Mouse (Mus musculus): ENCODE measurements around the gene Actc1. TPM values are rescaled to one million over a fixed set of nuclear protein-coding genes. Genes with fewer than 3 reads are reported as not detected.

Gene Actc1
- 0.51 and 0.97 TPM in 2 replicates for polyA plus RNA-seq (2015; fragmentation: Nextera tagmentation; extraction: Ambion mirVana)

GRCm38 (mm10) chr2:114052696-114053598, at the start of gene Actc1:
Gene Actc1, minus strand, starts transcription at chr2:114053548.
- Histone ChIP-seq H3K27ac (ENCODE audit: low read length) (no peak within 1 kb of the TSS), H3K4me3 (ENCODE audit: low read depth, low read length) (no peak within 1 kb of the TSS), H3K4me1 (ENCODE audit: control insufficient read depth, insufficient read depth, low read length) (no peaks in the 10 kb centered on the region), H3K27me3 (ENCODE audit: control insufficient read depth, insufficient read depth, low read depth, low read length) (no peaks in the 10 kb centered on the region), H3K4me2 (ENCODE audit: low read length) (no peak within 1 kb of the TSS), H3K9ac (ENCODE audit: low read depth, low read length) (no peak within 1 kb of the TSS), H3K9me3 (replicated peaks; ENCODE audit: control insufficient read depth, low read length, poor library complexity, severe bottlenecking) (no peaks in the 10 kb centered on the region), H3K36me3 (ENCODE audit: control insufficient read depth, insufficient read depth, low read length) (no peaks in the 10 kb centered on the region)
- WGBS, result 46% methylated on average over 14 of the region's 14 CpGs
- no peak for ATAC-seq

- H3K27ac ChIP-seq (ENCODE audit: low read length), result no peak overlapping the region
- H3K4me3 ChIP-seq (ENCODE audit: low read depth, low read length), result no peak overlapping the region
- H3K9me3 ChIP-seq (replicated peaks; ENCODE audit: control insufficient read depth, low read length, poor library complexity, severe bottlenecking), result no peaks in the 10 kb centered on the region
- H3K9ac ChIP-seq (ENCODE audit: low read depth, low read length), result no peak overlapping the region
- H3K4me2 ChIP-seq (ENCODE audit: low read length), result no peak overlapping the region
- WGBS, result 92% methylated on average over 3 of the region's 3 CpGs
- ATAC-seq, result no peak
- peaks cover 26% of the 10 kb centered on the region for H3K36me3 ChIP-seq (ENCODE audit: control insufficient read depth, insufficient read depth, low read length)
- no peaks in the 10 kb centered on the region for H3K4me1 ChIP-seq (ENCODE audit: control insufficient read depth, insufficient read depth, low read length)
- no peaks in the 10 kb centered on the region for H3K27me3 ChIP-seq (ENCODE audit: control insufficient read depth, insufficient read depth, low read depth, low read length)
Observed at GRCm38 (mm10) chr2:114102471-114102870, 49.1 kb upstream of the Actc1 start.

- ATAC-seq, result no peak
- no peak overlapping the region for H3K9ac ChIP-seq (ENCODE audit: low read depth, low read length)
- no peak overlapping the region for H3K27ac ChIP-seq (ENCODE audit: low read length)
- H3K9me3 ChIP-seq (replicated peaks; ENCODE audit: control insufficient read depth, low read length, poor library complexity, severe bottlenecking), result no peaks in the 10 kb centered on the region
- peaks cover 26% of the 10 kb centered on the region for H3K36me3 ChIP-seq (ENCODE audit: control insufficient read depth, insufficient read depth, low read length)
- H3K27me3 ChIP-seq (ENCODE audit: control insufficient read depth, insufficient read depth, low read depth, low read length), result no peaks in the 10 kb centered on the region
- H3K4me2 ChIP-seq (ENCODE audit: low read length), result no peak overlapping the region
- H3K4me3 ChIP-seq (ENCODE audit: low read depth, low read length), result no peak overlapping the region
- 95% methylated on average over 9 of the region's 9 CpGs for WGBS
- H3K4me1 ChIP-seq (ENCODE audit: control insufficient read depth, insufficient read depth, low read length), result no peaks in the 10 kb centered on the region
Observed at GRCm38 (mm10) chr2:114100834-114101233, 47.5 kb upstream of the Actc1 start.

- Histone ChIP-seq H3K4me3 (ENCODE audit: low read depth, low read length) (no peak overlapping the region), H3K36me3 (ENCODE audit: control insufficient read depth, insufficient read depth, low read length) (peaks cover 19% of the 10 kb centered on the region)
- WGBS, result 88% methylated on average over 3 of the region's 3 CpGs
Observed at GRCm38 (mm10) chr2:114099816-114100215, 46.5 kb upstream of the Actc1 start.

GRCm38 (mm10) chr2:114099109-114099508, 45.8 kb upstream of the Actc1 start:
- Histone ChIP-seq H3K4me1 (ENCODE audit: control insufficient read depth, insufficient read depth, low read length) (no peaks in the 10 kb centered on the region), H3K27me3 (ENCODE audit: control insufficient read depth, insufficient read depth, low read depth, low read length) (no peaks in the 10 kb centered on the region), H3K4me3 (ENCODE audit: low read depth, low read length) (no peak overlapping the region), H3K36me3 (ENCODE audit: control insufficient read depth, insufficient read depth, low read length) (peaks cover 15% of the 10 kb centered on the region; the same call in 1 of the 2 replicates), H3K9me3 (replicated peaks; ENCODE audit: control insufficient read depth, low read length, poor library complexity, severe bottlenecking) (no peaks in the 10 kb centered on the region), H3K27ac (ENCODE audit: low read length) (no peak overlapping the region), H3K4me2 (ENCODE audit: low read length) (no peak overlapping the region), H3K9ac (ENCODE audit: low read depth, low read length) (no peak overlapping the region)
- 94% methylated on average over 5 of the region's 5 CpGs for WGBS
- no peak for ATAC-seq

More at GRCm38 (mm10) chr2:114099816-114100215, 46.5 kb upstream of the Actc1 start:
- Histone ChIP-seq H3K4me1 (ENCODE audit: control insufficient read depth, insufficient read depth, low read length) (no peaks in the 10 kb centered on the region), H3K27ac (ENCODE audit: low read length) (no peak overlapping the region), H3K9me3 (replicated peaks; ENCODE audit: control insufficient read depth, low read length, poor library complexity, severe bottlenecking) (no peaks in the 10 kb centered on the region), H3K9ac (ENCODE audit: low read depth, low read length) (no peak overlapping the region), H3K27me3 (ENCODE audit: control insufficient read depth, insufficient read depth, low read depth, low read length) (no peaks in the 10 kb centered on the region), H3K4me2 (ENCODE audit: low read length) (no peak overlapping the region)
- no peak for ATAC-seq

GRCm38 (mm10) chr2:114097627-114098026, 44.3 kb upstream of the Actc1 start:
- 96% methylated on average over 4 of the region's 4 CpGs for WGBS
- Histone ChIP-seq H3K4me1 (ENCODE audit: control insufficient read depth, insufficient read depth, low read length) (no peaks in the 10 kb centered on the region), H3K4me3 (ENCODE audit: low read depth, low read length) (no peak overlapping the region), H3K9ac (ENCODE audit: low read depth, low read length) (no peak overlapping the region), H3K4me2 (ENCODE audit: low read length) (no peak overlapping the region), H3K27me3 (ENCODE audit: control insufficient read depth, insufficient read depth, low read depth, low read length) (no peaks in the 10 kb centered on the region), H3K27ac (ENCODE audit: low read length) (no peak overlapping the region), H3K36me3 (ENCODE audit: control insufficient read depth, insufficient read depth, low read length) (peaks cover 12% of the 10 kb centered on the region; the same call in 1 of the 2 replicates), H3K9me3 (replicated peaks; ENCODE audit: control insufficient read depth, low read length, poor library complexity, severe bottlenecking) (no peaks in the 10 kb centered on the region)
- ATAC-seq, result no peak

- Histone ChIP-seq H3K27ac (ENCODE audit: low read length) (no peak overlapping the region), H3K36me3 (ENCODE audit: control insufficient read depth, insufficient read depth, low read length) (peaks cover 12% of the 10 kb centered on the region; the same call in 1 of the 2 replicates), H3K4me2 (ENCODE audit: low read length) (no peak overlapping the region), H3K4me1 (ENCODE audit: control insufficient read depth, insufficient read depth, low read length) (no peaks in the 10 kb centered on the region), H3K9ac (ENCODE audit: low read depth, low read length) (no peak overlapping the region), H3K4me3 (ENCODE audit: low read depth, low read length) (no peak overlapping the region), H3K27me3 (ENCODE audit: control insufficient read depth, insufficient read depth, low read depth, low read length) (no peaks in the 10 kb centered on the region), H3K9me3 (replicated peaks; ENCODE audit: control insufficient read depth, low read length, poor library complexity, severe bottlenecking) (no peaks in the 10 kb centered on the region)
- WGBS, result 92% methylated on average over 1 of the region's 1 CpGs
- no peak for ATAC-seq
Observed at GRCm38 (mm10) chr2:114096570-114096969, 43.2 kb upstream of the Actc1 start.

- Histone ChIP-seq H3K27ac (ENCODE audit: low read length) (no peak overlapping the region), H3K9ac (ENCODE audit: low read depth, low read length) (no peak overlapping the region), H3K36me3 (ENCODE audit: control insufficient read depth, insufficient read depth, low read length) (peaks cover 3% of the 10 kb centered on the region; the same call in 1 of the 2 replicates), H3K9me3 (replicated peaks; ENCODE audit: control insufficient read depth, low read length, poor library complexity, severe bottlenecking) (no peaks in the 10 kb centered on the region), H3K4me2 (ENCODE audit: low read length) (no peak overlapping the region), H3K4me3 (ENCODE audit: low read depth, low read length) (no peak overlapping the region), H3K27me3 (ENCODE audit: control insufficient read depth, insufficient read depth, low read depth, low read length) (no peaks in the 10 kb centered on the region), H3K4me1 (ENCODE audit: control insufficient read depth, insufficient read depth, low read length) (no peaks in the 10 kb centered on the region)
- no peak for ATAC-seq
- WGBS, result 94% methylated on average over 5 of the region's 5 CpGs
Observed at GRCm38 (mm10) chr2:114095348-114095747, 42.0 kb upstream of the Actc1 start.

GRCm38 (mm10) chr2:114094696-114095095, 41.3 kb upstream of the Actc1 start:
- Histone ChIP-seq H3K9me3 (replicated peaks; ENCODE audit: control insufficient read depth, low read length, poor library complexity, severe bottlenecking) (no peaks in the 10 kb centered on the region), H3K27ac (ENCODE audit: low read length) (no peak overlapping the region), H3K4me1 (ENCODE audit: control insufficient read depth, insufficient read depth, low read length) (no peaks in the 10 kb centered on the region), H3K4me3 (ENCODE audit: low read depth, low read length) (no peak overlapping the region), H3K27me3 (ENCODE audit: control insufficient read depth, insufficient read depth, low read depth, low read length) (no peaks in the 10 kb centered on the region), H3K4me2 (ENCODE audit: low read length) (no peak overlapping the region), H3K36me3 (ENCODE audit: control insufficient read depth, insufficient read depth, low read length) (0 out of 2 replicates have a peak, but pooled peaks cover 3% of the 10 kb centered on the region), H3K9ac (ENCODE audit: low read depth, low read length) (no peak overlapping the region)
- 100% methylated on average over 1 of the region's 1 CpGs for WGBS
- ATAC-seq, result no peak

Measured in midbrain, embryonic 16.5 days (tissue).